9 mouse cellular contexts compared by ENCODE assay signal in genomic region chr19:58113092-58113731, GRCm38 (mm10).
DNase-seq lines count a peak whose midpoint lies in the region; ATAC-seq lines count a peak whose summit lies in the region.
"Had no signal": no experiment of that assay in that cellular context is flagged by ENCODE, and none has a peak within 500 bp of the region (broad histone marks: within the 10 kb centered on the region; RNA-seq: fewer than 3 reads in every experiment).

No protein-coding gene starts in this region.

- no peak for DNase-seq in heart, adult 18-20 months
- DNase-seq in hindbrain, embryonic 14.5 days (ENCODE audit: low spot score), result no peak
- no peak for DNase-seq in adrenal gland, postnatal 36 days
- DNase-seq in adrenal gland, postnatal 14 days, result no peak
- DNase-seq in frontal cortex, adult 2 months (ENCODE audit: extremely low spot score in 1 of 2, low spot score in 1 of 2), result no peak
- DNase-seq: retina, postnatal 1 day had no signal

- no peak overlapping the region for H3K4me2 ChIP-seq in heart, embryonic 12.5 days
- no peak overlapping the region for H3K4me2 ChIP-seq in hindbrain, embryonic 14.5 days (replicated peaks)

- H3K27ac ChIP-seq in heart, embryonic 12.5 days (ENCODE audit: poor library complexity, severe bottlenecking), result no peak overlapping the region
- H3K27ac ChIP-seq in hindbrain, embryonic 14.5 days, result no peak overlapping the region

- H3K4me3 ChIP-seq in heart, embryonic 12.5 days, result no peak overlapping the region
- H3K4me3 ChIP-seq in hindbrain, embryonic 14.5 days (replicated peaks; ENCODE audit: low read length), result no peak overlapping the region

- no peaks in the 10 kb centered on the region for H3K9me3 ChIP-seq in heart, embryonic 12.5 days (replicated peaks)
- H3K9me3 ChIP-seq in hindbrain, embryonic 14.5 days (ENCODE audit: control insufficient read depth, low read length), result no peaks in the 10 kb centered on the region

- ATAC-seq in heart, embryonic 12.5 days (ENCODE audit: insufficient number of reproducible peaks, low FRiP score), result peak; percentile 94
- ATAC-seq in common myeloid progenitor, adult 5-6 weeks (replicated peaks; ENCODE audit: low read depth, poor library complexity, severe bottlenecking), result peak; percentile 65
- peak; percentile 94 for ATAC-seq in hindbrain, embryonic 14.5 days (ENCODE audit: low FRiP score)
- peak; percentile 49 for ATAC-seq in megakaryocyte progenitor cell, adult 5-6 weeks (replicated peaks; ENCODE audit: poor library complexity)

- no peaks in the 10 kb centered on the region for H3K4me1 ChIP-seq in heart, embryonic 12.5 days (replicated peaks)
- peaks cover 4% of the 10 kb centered on the region; the same call in 1 of the 2 replicates for H3K4me1 ChIP-seq in hindbrain, embryonic 14.5 days (replicated peaks; ENCODE audit: control insufficient read depth, insufficient read depth, low read length)

- H3K9ac ChIP-seq in heart, embryonic 12.5 days, result no peak overlapping the region
- no peak overlapping the region for H3K9ac ChIP-seq in hindbrain, embryonic 14.5 days

- no peaks in the 10 kb centered on the region for H3K27me3 ChIP-seq in heart, embryonic 12.5 days (replicated peaks)
- no peaks in the 10 kb centered on the region for H3K27me3 ChIP-seq in hindbrain, embryonic 14.5 days (ENCODE audit: control insufficient read depth, insufficient read depth, low read length)

- H3K36me3 ChIP-seq in heart, embryonic 12.5 days, result no peaks in the 10 kb centered on the region
- no peaks in the 10 kb centered on the region for H3K36me3 ChIP-seq in hindbrain, embryonic 14.5 days (replicated peaks; ENCODE audit: control insufficient read depth, insufficient read depth)

- WGBS in heart, embryonic 12.5 days, result 79% methylated on average over 5 of the region's 5 CpGs
- WGBS in hindbrain, embryonic 14.5 days, result 71% methylated on average over 5 of the region's 5 CpGs
